Mouse (Mus musculus) hindbrain, embryonic 16.5 days (tissue): Measurements from ENCODE around the gene Tmem206. TPM values are rescaled to one million over a fixed set of nuclear protein-coding genes. Genes with fewer than 3 reads are reported as not detected.

Source experiments
- ATAC-seq: fragments of 200-750 bp; cut with Nextera tagmentation; 2 replicates; pipeline ENCODE4 v1.8.0; 2017; ENCODE audit warnings: moderate TSS enrichment, moderate library complexity
- H3K27ac ChIP-seq: fragments of 300-500 bp; sonication (generic); 2 replicates; pipeline ENCODE4 v1.5.1; 2014; ENCODE audit warnings: low read depth, mild to moderate bottlenecking, control low read depth, low read length, moderate library complexity
- H3K27me3 ChIP-seq: fragments of 300-500 bp; sonication (generic); replicated peaks from 2 replicates; pipeline ENCODE4 v1.6.1; 2014; ENCODE audit warnings: low read length; ENCODE audit not compliant: control insufficient read depth, insufficient read depth
- H3K36me3 ChIP-seq: fragments of 300-500 bp; sonication (generic); 2 replicates; pipeline ENCODE4 v1.6.1; 2014; ENCODE audit warnings: mild to moderate bottlenecking, low read length, moderate library complexity, mixed read lengths; ENCODE audit not compliant: control insufficient read depth, insufficient read depth
- H3K4me1 ChIP-seq: fragments of 300-500 bp; sonication (generic); 2 replicates; pipeline ENCODE4 v1.6.1; 2014; ENCODE audit warnings: low read depth, low read length; ENCODE audit not compliant: control insufficient read depth, insufficient read depth
- H3K4me2 ChIP-seq: fragments of 300-500 bp; sonication (generic); 2 replicates; pipeline ENCODE4 v1.6.1; 2014; ENCODE audit warnings: mild to moderate bottlenecking, low read length, control low read depth, moderate library complexity
- H3K4me3 ChIP-seq: fragments of 300-500 bp; sonication (generic); 2 replicates; pipeline ENCODE4 v1.5.1; 2014; ENCODE audit warnings: mild to moderate bottlenecking, low read length, control low read depth, moderate library complexity
- H3K9ac ChIP-seq: fragments of 300-500 bp; sonication (generic); 2 replicates; pipeline ENCODE4 v1.6.1; 2014; ENCODE audit warnings: low read depth, mild to moderate bottlenecking, control low read depth, low read length, moderate library complexity
- H3K9me3 ChIP-seq: fragments of 300-500 bp; sonication (generic); 2 replicates; pipeline ENCODE4 v1.6.1; 2014; ENCODE audit warnings: mild to moderate bottlenecking, low read length, moderate library complexity; ENCODE audit not compliant: control insufficient read depth
- WGBS: fragments of 180-500 bp; shearing (Covaris S2); extraction: QIAGEN DNeasy Blood & Tissue Kit; methylation state at CpG from one replicate; pipeline ENCODE4 v1.1.7; 2014; 5-methylcytosine and 5-hydroxymethylcytosine counted together
- polyA plus RNA-seq: library from polyadenylated mRNA; unstranded; fragments of >200 nt; fragmentation: Nextera tagmentation; extraction: Ambion mirVana; gene quantifications from 2 replicates; pipeline ENCODE4 v1.2.1, GENCODE M21; 2015

Gene Tmem206
- polyA plus RNA-seq, 1 experiment from 2014 or later = 35.1 TPM

DNA sequence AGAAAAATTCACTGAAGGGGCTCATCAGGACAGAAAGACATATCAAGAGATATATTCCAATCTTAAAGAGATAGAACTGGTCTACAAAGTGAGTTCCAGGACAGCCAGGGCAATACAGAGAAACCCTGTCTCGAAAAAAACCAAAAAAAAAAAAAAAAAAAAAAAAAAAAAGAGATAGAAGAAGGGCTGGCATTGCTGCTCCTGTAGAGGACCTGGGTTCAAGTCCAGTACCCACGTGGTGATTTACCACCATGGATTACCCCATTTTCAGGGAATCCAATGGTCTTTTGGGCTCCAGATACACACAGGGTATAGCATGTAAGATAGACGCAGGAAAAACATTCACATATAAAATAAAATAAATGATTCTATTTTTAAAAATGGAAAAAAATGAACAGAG, 55.1 kb downstream of the Tmem206 start:
- H3K9ac ChIP-seq = no peak overlapping the region
- ATAC-seq = no peak
- H3K4me3 ChIP-seq = no peak overlapping the region
- H3K4me2 ChIP-seq = no peak overlapping the region
- H3K4me1 ChIP-seq = no peaks in the 10 kb centered on the region; the same call in 1 of the 2 replicates
- 91% methylated on average over 3 of the region's 3 CpGs for WGBS
- H3K9me3 ChIP-seq = no peaks in the 10 kb centered on the region
- H3K27me3 ChIP-seq = no peaks in the 10 kb centered on the region
- H3K27ac ChIP-seq = no peak overlapping the region
- H3K36me3 ChIP-seq = no peaks in the 10 kb centered on the region

DNA sequence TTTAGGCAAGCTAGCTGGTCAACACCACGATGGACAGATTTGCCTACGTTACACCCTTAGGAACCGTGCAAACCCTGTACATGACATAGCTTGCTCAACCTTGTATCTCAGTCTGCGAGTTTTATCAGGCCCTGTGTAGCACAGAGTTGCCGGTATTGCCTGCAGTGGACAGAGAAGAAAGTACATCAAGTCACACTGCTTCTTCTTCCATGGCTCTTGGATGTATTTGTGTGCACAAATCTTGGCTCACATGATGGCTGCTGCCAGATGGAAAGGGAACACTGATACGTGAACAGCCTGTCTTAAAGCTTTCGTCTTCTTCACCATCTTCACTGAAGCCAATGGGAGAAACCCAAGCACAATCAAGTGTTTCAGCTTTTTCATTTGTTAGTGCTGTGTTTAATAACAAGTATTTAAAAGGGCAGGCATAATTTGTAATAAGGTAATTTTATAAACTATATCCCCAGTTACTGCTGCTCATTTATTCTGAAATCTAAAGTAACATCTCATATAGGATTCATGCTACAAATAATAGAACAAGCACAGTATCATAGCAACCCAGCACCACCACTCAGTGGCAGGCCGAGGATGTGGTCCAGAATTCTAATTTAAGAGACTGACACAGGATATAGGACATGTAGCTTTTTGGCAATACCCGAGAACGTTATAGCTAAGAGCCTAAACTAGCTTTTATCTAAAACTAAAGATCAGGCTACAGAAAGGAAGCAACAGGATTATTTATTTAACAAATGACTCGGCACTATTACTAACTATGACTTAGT, 56.4 kb downstream of the Tmem206 start:
- peak; percentile 77 for ATAC-seq
- H3K36me3 ChIP-seq = no peaks in the 10 kb centered on the region
- H3K4me2 ChIP-seq = no peak overlapping the region
- H3K27ac ChIP-seq = peak overlapping the region; percentile 51
- H3K4me3 ChIP-seq = no peak overlapping the region
- no peaks in the 10 kb centered on the region for H3K9me3 ChIP-seq
- no peaks in the 10 kb centered on the region; the same call in 1 of the 2 replicates for H3K4me1 ChIP-seq
- no peak overlapping the region for H3K9ac ChIP-seq
- H3K27me3 ChIP-seq = no peaks in the 10 kb centered on the region
- 72% methylated on average over 11 of the region's 11 CpGs for WGBS

DNA sequence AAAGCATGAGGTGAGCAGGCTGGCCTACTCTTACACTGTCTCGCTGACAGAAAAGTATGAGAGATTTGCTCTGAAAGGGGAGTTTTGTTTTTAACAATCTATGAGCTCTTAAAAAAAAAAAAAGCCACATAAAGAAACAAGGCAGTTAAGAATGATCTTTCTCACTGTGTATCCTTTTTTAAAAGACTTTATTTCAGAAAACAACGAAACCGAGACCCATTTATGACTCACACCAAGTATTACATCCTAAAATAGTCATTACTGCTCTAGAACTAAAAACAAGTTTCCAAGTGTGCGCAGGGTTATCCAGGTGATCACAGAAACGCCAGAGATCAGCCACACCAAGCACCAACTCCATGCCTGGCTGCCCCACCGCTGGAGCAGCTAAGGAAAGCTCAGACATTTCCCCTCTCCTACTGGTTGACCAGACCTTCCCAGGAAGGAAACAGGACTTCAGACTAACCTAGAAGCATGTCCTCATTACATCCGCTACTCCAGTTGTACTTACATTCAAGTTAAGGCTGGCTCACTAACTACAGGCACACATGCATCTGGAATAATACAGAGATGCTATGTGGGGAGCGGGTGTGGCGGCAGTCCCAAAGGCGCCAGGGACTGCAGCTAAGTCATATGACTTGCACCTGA, 59.2 kb downstream of the Tmem206 start:
- no peak overlapping the region for H3K4me2 ChIP-seq
- 95% methylated on average over 10 of the region's 10 CpGs for WGBS
- H3K9me3 ChIP-seq = no peaks in the 10 kb centered on the region
- no peak overlapping the region for H3K27ac ChIP-seq
- ATAC-seq = no peak
- no peaks in the 10 kb centered on the region; the same call in 1 of the 2 replicates for H3K4me1 ChIP-seq
- no peak overlapping the region for H3K4me3 ChIP-seq
- no peak overlapping the region for H3K9ac ChIP-seq
- no peaks in the 10 kb centered on the region for H3K36me3 ChIP-seq
- no peaks in the 10 kb centered on the region for H3K27me3 ChIP-seq

DNA sequence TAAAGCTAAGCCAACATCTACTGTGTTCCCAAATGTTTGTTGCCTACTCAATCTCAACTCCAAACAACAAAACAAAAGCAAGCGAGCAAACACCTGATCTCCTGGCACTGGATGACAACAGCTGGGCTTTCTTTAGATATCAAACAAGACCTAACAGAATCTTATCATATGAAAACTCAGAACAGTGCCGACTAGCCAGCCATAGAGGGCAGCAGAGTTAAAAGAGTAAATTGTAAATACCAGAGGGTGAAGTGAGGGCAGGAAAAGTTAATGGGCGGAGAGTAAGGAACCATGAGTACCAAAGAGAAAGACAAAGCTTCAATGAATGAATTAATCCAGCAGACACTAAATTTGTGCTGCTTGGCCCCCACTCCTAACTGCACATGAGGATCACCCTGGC, 65.6 kb downstream of the Tmem206 start:
- 17% methylated on average over 3 of the region's 3 CpGs for WGBS
- H3K27ac ChIP-seq = no peak overlapping the region
- no peak overlapping the region for H3K4me3 ChIP-seq
- no peaks in the 10 kb centered on the region for H3K36me3 ChIP-seq
- H3K27me3 ChIP-seq = no peaks in the 10 kb centered on the region
- no peak overlapping the region for H3K9ac ChIP-seq
- peaks cover 6% of the 10 kb centered on the region for H3K4me1 ChIP-seq
- no peak; the same call in 1 of the 2 replicates for ATAC-seq
- no peak overlapping the region for H3K4me2 ChIP-seq
- no peaks in the 10 kb centered on the region for H3K9me3 ChIP-seq

- Histone ChIP-seq H3K9me3 (no peaks in the 10 kb centered on the region), H3K27ac (no peak overlapping the region)
These were observed 67.8 kb downstream of the Tmem206 start for GRCm38 (mm10) chr1:191393536-191393935.

GRCm38 (mm10) chr1:191394126-191394525, 68.4 kb downstream of the Tmem206 start:
- Histone ChIP-seq H3K4me1 (peaks cover 8% of the 10 kb centered on the region), H3K27me3 (no peaks in the 10 kb centered on the region), H3K4me3 (no peak overlapping the region)

More at GRCm38 (mm10) chr1:191393536-191393935, 67.8 kb downstream of the Tmem206 start:
- Histone ChIP-seq H3K27me3 (no peaks in the 10 kb centered on the region), H3K4me3 (no peak overlapping the region), H3K4me1 (peaks cover 8% of the 10 kb centered on the region), H3K4me2 (no peak overlapping the region), H3K9ac (no peak overlapping the region), H3K36me3 (no peaks in the 10 kb centered on the region)
- WGBS = 85% methylated on average over 3 of the region's 3 CpGs
- no peak for ATAC-seq

DNA sequence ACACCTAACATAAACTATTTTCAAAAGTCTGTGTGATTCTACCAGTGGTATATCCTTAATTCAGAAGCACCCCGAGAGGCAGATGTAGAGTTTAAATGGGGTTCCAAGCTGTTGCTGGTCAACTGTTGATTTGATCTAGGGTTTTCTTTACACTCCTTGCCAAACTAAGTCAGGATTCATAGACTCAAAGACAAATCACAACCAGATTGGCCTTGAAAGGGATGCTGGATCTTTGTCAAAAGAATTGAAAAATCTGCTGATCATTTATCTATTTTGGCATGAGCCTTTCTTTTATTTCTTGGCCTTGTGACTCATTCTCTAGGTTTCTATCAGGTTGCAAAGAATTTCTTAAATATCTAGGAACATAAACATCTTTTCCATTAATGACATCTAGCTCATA, 69.5 kb downstream of the Tmem206 start:
- H3K36me3 ChIP-seq = no peaks in the 10 kb centered on the region
- peaks cover 8% of the 10 kb centered on the region for H3K4me1 ChIP-seq
- H3K4me3 ChIP-seq = peak overlapping the region; percentile 70
- ATAC-seq = no peak
- 37% methylated on average over 1 of the region's 1 CpGs for WGBS
- H3K9me3 ChIP-seq = no peaks in the 10 kb centered on the region
- H3K4me2 ChIP-seq = peak overlapping the region; percentile 57
- no peak overlapping the region for H3K9ac ChIP-seq
- no peaks in the 10 kb centered on the region for H3K27me3 ChIP-seq
- no peak overlapping the region for H3K27ac ChIP-seq

More at GRCm38 (mm10) chr1:191394126-191394525, 68.4 kb downstream of the Tmem206 start:
- no peak overlapping the region for H3K9ac ChIP-seq
- H3K9me3 ChIP-seq = no peaks in the 10 kb centered on the region
- WGBS = 77% methylated on average over 2 of the region's 2 CpGs
- no peak for ATAC-seq
- H3K27ac ChIP-seq = no peak overlapping the region
- H3K36me3 ChIP-seq = no peaks in the 10 kb centered on the region
- H3K4me2 ChIP-seq = peak overlapping the region; percentile 33; the same call in 1 of the 2 replicates

GRCm38 (mm10) chr1:191395871-191396433, 70.2 kb downstream of the Tmem206 start:
- H3K27ac ChIP-seq = peak overlapping the region; percentile 81
- H3K9me3 ChIP-seq = no peaks in the 10 kb centered on the region
- peak overlapping the region; percentile 57 for H3K4me2 ChIP-seq
- H3K9ac ChIP-seq = peak overlapping the region; percentile 70
- peaks cover 8% of the 10 kb centered on the region for H3K4me1 ChIP-seq
- WGBS = under 1% methylated on average over 19 of the region's 43 CpGs
- H3K27me3 ChIP-seq = no peaks in the 10 kb centered on the region
- no peaks in the 10 kb centered on the region for H3K36me3 ChIP-seq
- ATAC-seq = no peak
- peak overlapping the region; percentile 70 for H3K4me3 ChIP-seq

DNA sequence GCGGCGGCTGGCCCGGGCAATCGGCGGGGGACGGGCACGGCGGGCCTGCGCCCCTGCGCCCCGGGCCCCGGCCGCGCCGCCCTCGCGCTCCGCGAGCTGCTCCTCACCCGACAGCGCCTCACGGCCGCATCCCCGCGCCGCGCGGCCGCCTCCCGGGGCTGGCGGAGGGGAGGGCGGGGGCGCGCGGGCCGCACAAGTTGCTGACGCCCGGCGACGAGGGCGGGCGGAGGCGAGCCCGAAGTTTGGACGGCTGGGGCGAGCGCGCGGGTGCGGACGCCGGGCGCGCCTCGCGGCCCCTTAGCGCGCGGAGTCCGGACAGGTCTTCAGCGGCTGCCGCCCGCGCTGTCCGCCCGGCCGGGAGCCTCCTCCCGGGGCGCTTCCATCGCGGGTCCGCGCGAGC, 70.7 kb downstream of the Tmem206 start:
- H3K9ac ChIP-seq = peak overlapping the region; percentile 70
- H3K4me2 ChIP-seq = peak overlapping the region; percentile 57
- no peaks in the 10 kb centered on the region for H3K9me3 ChIP-seq
- H3K36me3 ChIP-seq = no peaks in the 10 kb centered on the region
- peak overlapping the region; percentile 81 for H3K27ac ChIP-seq
- peaks cover 7% of the 10 kb centered on the region for H3K4me1 ChIP-seq
- ATAC-seq = peak; percentile 6; the same call in 1 of the 2 replicates
- H3K4me3 ChIP-seq = peak overlapping the region; percentile 70
- no peaks in the 10 kb centered on the region for H3K27me3 ChIP-seq
- WGBS = 0% methylated on average over 34 of the region's 74 CpGs
